Mouse (Mus musculus): ENCODE measurements at regions not wholly inside any gene's neighbourhood (a gene's known extent, or its start where the extent isn't known, plus 50 kb on each side); places are given as distances from the start of the nearest gene placed in this dataset.

DNA sequence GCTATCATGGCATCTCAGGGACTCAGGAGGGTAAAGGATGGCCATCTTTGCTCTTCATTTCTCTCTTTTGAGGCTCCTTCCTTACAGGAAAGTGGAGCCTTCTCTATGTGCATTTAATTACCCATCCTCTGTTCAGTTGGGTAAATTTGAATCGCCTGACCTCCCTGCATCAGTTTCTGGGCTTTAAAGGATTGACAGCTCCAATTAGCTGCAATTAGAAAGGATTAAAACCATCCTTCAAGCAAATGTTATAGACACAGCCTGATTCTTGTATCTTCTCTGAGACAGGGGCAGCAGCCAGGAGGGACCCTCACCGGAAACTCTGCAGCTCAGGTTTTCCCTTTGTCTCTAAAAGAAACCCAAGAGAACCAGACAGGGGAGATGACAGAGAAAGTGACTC, 345.3 kb downstream of the Gm9195 start:
- TF ChIP-seq POLR2A (IDR thresholded peaks at IDR 0.05; ENCODE audit: low read depth, low read length) (no peak), CTCF (IDR thresholded peaks at IDR 0.05; ENCODE audit: extremely low read depth, insufficient read length, insufficient replicate concordance, low read depth, low read length) (no peak)
- no peaks in the 10 kb centered on the region for H3K4me1 ChIP-seq (ENCODE audit: control insufficient read depth, insufficient read depth, insufficient read length, low read length)
- H3K4me3 ChIP-seq (ENCODE audit: low read depth, low read length) = no peak overlapping the region
- H3K27ac ChIP-seq (ENCODE audit: insufficient read depth, low read depth, low read length) = no peak overlapping the region
- no peaks in the 10 kb centered on the region for H3K27me3 ChIP-seq (ENCODE audit: control insufficient read depth, insufficient read depth, low read length)
- no peaks in the 10 kb centered on the region for H3K36me3 ChIP-seq (ENCODE audit: control insufficient read depth, insufficient read depth, low read length)
- WGBS = 84% methylated on average over 2 of the region's 2 CpGs

DNA sequence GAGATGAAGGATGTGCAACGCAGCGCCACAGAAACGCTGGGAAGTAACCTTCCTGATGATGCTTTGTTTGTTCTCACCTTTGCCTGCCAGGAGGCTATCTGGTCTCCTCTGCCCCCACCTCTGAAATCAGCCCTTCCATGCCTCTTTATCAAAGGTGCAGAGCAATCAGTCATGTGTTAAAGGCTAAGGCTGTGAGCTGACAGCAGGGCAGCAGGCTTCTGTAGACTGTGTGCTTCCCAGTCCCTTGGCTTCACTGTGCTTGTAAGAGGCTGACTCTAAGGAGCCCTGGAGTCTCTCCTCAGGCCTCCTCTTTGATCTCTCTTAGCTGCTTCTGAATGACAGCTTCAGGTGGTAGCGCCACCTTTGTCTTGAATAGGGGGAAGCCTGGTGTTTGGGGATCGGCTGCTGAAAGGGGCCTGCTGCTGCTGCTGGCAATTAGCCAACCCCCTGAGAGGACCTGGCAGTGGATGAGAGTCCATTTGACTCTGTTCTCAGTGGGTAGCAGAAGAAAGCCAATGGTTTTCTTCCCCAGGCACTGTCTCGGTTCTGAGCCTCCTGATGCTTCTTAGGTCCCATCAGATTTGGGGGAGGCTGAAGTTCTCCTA, 348.7 kb downstream of the Gm9195 start:
- Histone ChIP-seq H3K4me3 (ENCODE audit: low read depth, low read length) (no peak overlapping the region), H3K27ac (ENCODE audit: insufficient read depth, low read depth, low read length) (no peak overlapping the region), H3K27me3 (ENCODE audit: control insufficient read depth, insufficient read depth, low read length) (no peaks in the 10 kb centered on the region), H3K4me1 (ENCODE audit: control insufficient read depth, insufficient read depth, insufficient read length, low read length) (no peaks in the 10 kb centered on the region), H3K36me3 (ENCODE audit: control insufficient read depth, insufficient read depth, low read length) (no peaks in the 10 kb centered on the region)
- 44% methylated on average over 6 of the region's 6 CpGs for WGBS
- TF ChIP-seq POLR2A (IDR thresholded peaks at IDR 0.05; ENCODE audit: low read depth, low read length) = no peak
- TF ChIP-seq CTCF (IDR thresholded peaks at IDR 0.05; ENCODE audit: extremely low read depth, insufficient read length, insufficient replicate concordance, low read depth, low read length) = no peak

DNA sequence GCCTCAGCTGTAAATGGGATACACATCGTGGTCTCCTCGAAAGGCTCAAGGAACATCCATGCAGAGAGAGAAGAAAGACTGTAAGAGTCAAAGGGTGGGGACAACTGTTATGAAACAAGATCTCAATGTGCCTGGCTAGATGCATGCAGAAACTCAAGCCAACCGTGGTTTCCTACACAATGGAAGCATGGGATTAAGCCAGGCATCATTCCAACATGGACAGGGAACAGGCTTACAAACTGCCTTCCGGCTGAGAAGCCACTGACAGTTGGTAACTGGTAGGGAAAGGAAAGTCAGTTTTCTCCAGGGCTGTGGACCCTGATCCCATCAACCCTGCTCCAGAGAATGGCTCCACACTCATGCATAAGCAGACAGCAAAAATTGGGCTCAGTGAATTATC, 350.5 kb downstream of the Gm9195 start:
- Histone ChIP-seq H3K27me3 (ENCODE audit: control insufficient read depth, insufficient read depth, low read length) (no peaks in the 10 kb centered on the region), H3K4me3 (ENCODE audit: low read depth, low read length) (no peak overlapping the region), H3K4me1 (ENCODE audit: control insufficient read depth, insufficient read depth, insufficient read length, low read length) (no peaks in the 10 kb centered on the region), H3K36me3 (ENCODE audit: control insufficient read depth, insufficient read depth, low read length) (no peaks in the 10 kb centered on the region), H3K27ac (ENCODE audit: insufficient read depth, low read depth, low read length) (no peak overlapping the region)
- TF ChIP-seq CTCF (IDR thresholded peaks at IDR 0.05; ENCODE audit: extremely low read depth, insufficient read length, insufficient replicate concordance, low read depth, low read length) (no peak), POLR2A (IDR thresholded peaks at IDR 0.05; ENCODE audit: low read depth, low read length) (no peak)
- WGBS = 86% methylated on average over 4 of the region's 4 CpGs

DNA sequence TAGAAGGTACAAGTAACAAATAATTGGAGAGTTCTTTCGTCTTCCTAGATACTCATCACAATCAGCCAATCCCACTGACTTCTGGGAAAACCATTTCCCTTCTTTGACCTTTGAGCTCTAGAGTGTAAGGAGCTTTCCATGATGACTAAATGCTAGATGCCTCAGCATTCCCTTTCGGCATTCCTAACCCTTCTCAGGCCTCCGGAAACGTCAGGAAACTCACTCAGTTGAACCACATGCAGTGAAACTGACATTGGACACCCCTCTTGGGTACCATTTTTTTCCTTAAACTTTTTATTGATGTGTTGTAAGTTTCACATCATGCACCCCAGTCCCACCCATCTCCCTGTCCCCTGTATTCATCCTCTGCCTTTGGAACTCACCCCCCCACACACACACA, 361.5 kb downstream of the Gm9195 start:
- 76% methylated on average over 4 of the region's 4 CpGs for WGBS
- H3K27me3 ChIP-seq (ENCODE audit: control insufficient read depth, insufficient read depth, low read length) = no peaks in the 10 kb centered on the region
- no peak overlapping the region for H3K4me3 ChIP-seq (ENCODE audit: low read depth, low read length)
- TF ChIP-seq POLR2A (IDR thresholded peaks at IDR 0.05; ENCODE audit: low read depth, low read length) = no peak
- no peak overlapping the region for H3K27ac ChIP-seq (ENCODE audit: insufficient read depth, low read depth, low read length)
- H3K36me3 ChIP-seq (ENCODE audit: control insufficient read depth, insufficient read depth, low read length) = no peaks in the 10 kb centered on the region
- H3K4me1 ChIP-seq (ENCODE audit: control insufficient read depth, insufficient read depth, insufficient read length, low read length) = no peaks in the 10 kb centered on the region

DNA sequence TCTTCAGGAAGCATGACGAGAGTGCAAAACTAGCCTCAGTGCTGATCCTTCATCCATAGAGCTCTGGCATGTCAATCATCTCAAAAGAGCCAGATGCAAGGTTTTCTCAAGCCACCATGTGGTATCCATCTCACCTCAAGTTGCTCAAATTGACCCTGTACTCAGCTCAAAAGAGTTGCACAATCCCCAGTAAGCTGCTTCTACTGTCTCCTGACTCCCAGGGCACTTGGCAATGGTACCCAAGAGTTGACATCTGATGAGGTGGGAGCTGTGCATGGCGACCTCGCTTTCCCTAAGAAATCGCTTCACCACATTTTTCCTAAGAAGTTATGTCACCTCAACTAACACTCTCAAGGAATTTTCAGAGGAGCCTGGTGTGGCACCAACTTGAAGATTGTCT, 369.9 kb downstream of the Gm9195 start:
- TF ChIP-seq POLR2A (IDR thresholded peaks at IDR 0.05; ENCODE audit: low read depth, low read length) (no peak), CTCF (IDR thresholded peaks at IDR 0.05; ENCODE audit: extremely low read depth, insufficient read length, insufficient replicate concordance, low read depth, low read length) (no peak)
- no peaks in the 10 kb centered on the region for H3K36me3 ChIP-seq (ENCODE audit: control insufficient read depth, insufficient read depth, low read length)
- H3K4me1 ChIP-seq (ENCODE audit: control insufficient read depth, insufficient read depth, insufficient read length, low read length) = no peaks in the 10 kb centered on the region
- no peak overlapping the region for H3K4me3 ChIP-seq (ENCODE audit: low read depth, low read length)
- H3K27me3 ChIP-seq (ENCODE audit: control insufficient read depth, insufficient read depth, low read length) = no peaks in the 10 kb centered on the region
- H3K27ac ChIP-seq (ENCODE audit: insufficient read depth, low read depth, low read length) = no peak overlapping the region
- WGBS = 95% methylated on average over 4 of the region's 4 CpGs

DNA sequence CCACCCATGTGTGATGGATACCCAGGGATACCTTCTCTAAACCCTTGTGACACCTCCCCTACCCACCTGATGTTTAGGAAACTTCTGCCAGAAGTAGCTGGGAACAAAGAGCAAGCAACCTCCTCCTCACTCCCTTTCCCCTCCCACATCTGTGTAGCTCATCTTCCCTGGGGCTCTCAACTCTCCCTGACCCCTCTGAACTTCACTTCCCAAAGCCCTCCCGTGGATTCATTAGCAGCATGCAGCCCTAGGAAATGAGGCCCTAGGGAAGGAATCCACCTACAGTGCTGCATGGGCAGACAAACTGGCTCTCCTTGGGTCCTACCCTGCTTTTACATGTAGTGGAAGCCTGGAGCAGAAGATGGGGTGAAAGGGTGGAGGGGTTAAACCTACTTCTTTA, 370.6 kb downstream of the Gm9195 start:
- Histone ChIP-seq H3K4me1 (ENCODE audit: control insufficient read depth, insufficient read depth, insufficient read length, low read length) (no peaks in the 10 kb centered on the region), H3K4me3 (ENCODE audit: low read depth, low read length) (no peak overlapping the region), H3K36me3 (ENCODE audit: control insufficient read depth, insufficient read depth, low read length) (no peaks in the 10 kb centered on the region), H3K27ac (ENCODE audit: insufficient read depth, low read depth, low read length) (no peak overlapping the region), H3K27me3 (ENCODE audit: control insufficient read depth, insufficient read depth, low read length) (no peaks in the 10 kb centered on the region)
- WGBS = 26% methylated on average over 1 of the region's 1 CpGs
- no peak for TF ChIP-seq CTCF (IDR thresholded peaks at IDR 0.05; ENCODE audit: extremely low read depth, insufficient read length, insufficient replicate concordance, low read depth, low read length)
- no peak for TF ChIP-seq POLR2A (IDR thresholded peaks at IDR 0.05; ENCODE audit: low read depth, low read length)

DNA sequence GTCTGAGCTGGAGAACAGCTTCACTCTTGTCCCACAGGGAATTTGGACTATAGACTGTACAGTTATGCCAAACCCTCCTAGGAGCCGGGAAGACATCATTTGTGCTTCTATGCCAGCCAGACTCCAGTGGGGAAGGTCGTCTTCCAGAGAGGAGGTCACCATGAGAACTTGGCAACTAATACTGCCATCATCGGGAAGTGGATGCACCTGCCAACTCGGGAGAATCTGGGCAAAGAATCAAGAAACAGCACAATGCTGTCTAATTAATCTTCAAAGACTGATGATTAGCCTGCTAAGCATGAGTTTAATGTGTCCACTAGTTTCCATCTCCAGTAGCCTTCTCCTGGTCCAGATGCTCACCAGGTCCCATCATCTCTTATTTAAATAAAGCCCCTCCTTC, 374.8 kb downstream of the Gm9195 start:
- no peak for TF ChIP-seq CTCF (IDR thresholded peaks at IDR 0.05; ENCODE audit: extremely low read depth, insufficient read length, insufficient replicate concordance, low read depth, low read length)
- TF ChIP-seq POLR2A (IDR thresholded peaks at IDR 0.05; ENCODE audit: low read depth, low read length) = no peak
- WGBS = 30% methylated on average over 4 of the region's 4 CpGs
- Histone ChIP-seq H3K27ac (ENCODE audit: insufficient read depth, low read depth, low read length) (no peak overlapping the region), H3K4me1 (ENCODE audit: control insufficient read depth, insufficient read depth, insufficient read length, low read length) (no peaks in the 10 kb centered on the region), H3K4me3 (ENCODE audit: low read depth, low read length) (no peak overlapping the region), H3K27me3 (ENCODE audit: control insufficient read depth, insufficient read depth, low read length) (no peaks in the 10 kb centered on the region), H3K36me3 (ENCODE audit: control insufficient read depth, insufficient read depth, low read length) (no peaks in the 10 kb centered on the region)
